Mouse (Mus musculus): ENCODE results near the gene 4930442H23Rik. TPM values are rescaled to one million over a fixed set of nuclear protein-coding genes. Genes with fewer than 3 reads are reported as not detected.

The 4930442H23Rik gene
- polyA plus RNA-seq, 1 experiment from 2014 or later, result not detected

GRCm38 (mm10) chr10:81144667-81145066 is 39.0 kb downstream of the 4930442H23Rik start:
- Histone ChIP-seq H3K27me3 (ENCODE audit: insufficient read depth, low read length) (no peaks in the 10 kb centered on the region), H3K4me1 (replicated peaks; ENCODE audit: insufficient read depth, low read length) (peaks cover 18% of the 10 kb centered on the region), H3K9ac (ENCODE audit: low read depth, low read length) (no peak overlapping the region), H3K4me2 (ENCODE audit: low read length) (no peak overlapping the region), H3K27ac (no peak overlapping the region), H3K9me3 (replicated peaks; ENCODE audit: low read length) (no peaks in the 10 kb centered on the region), H3K36me3 (ENCODE audit: insufficient read depth, low read length) (peaks cover 59% of the 10 kb centered on the region), H3K4me3 (replicated peaks; ENCODE audit: low read depth, low read length) (no peak overlapping the region)
- no peak for TF ChIP-seq CTCF (IDR thresholded peaks at IDR 0.05; ENCODE audit: low read depth)
- DNase-seq (ENCODE audit: low spot score) (no peak), ATAC-seq (replicated peaks; ENCODE audit: low FRiP score, low read depth) (no peak)
- WGBS, result 89% methylated on average over 27 of the region's 27 CpGs

- H3K36me3 ChIP-seq (ENCODE audit: insufficient read depth, low read length), result peaks cover 53% of the 10 kb centered on the region
- TF ChIP-seq CTCF (IDR thresholded peaks at IDR 0.05; ENCODE audit: low read depth), result no peak
- H3K9ac ChIP-seq (ENCODE audit: low read depth, low read length), result no peak overlapping the region
- no peak overlapping the region for H3K4me3 ChIP-seq (replicated peaks; ENCODE audit: low read depth, low read length)
- WGBS, result 96% methylated on average over 52 of the region's 52 CpGs
- peaks cover 20% of the 10 kb centered on the region for H3K4me1 ChIP-seq (replicated peaks; ENCODE audit: insufficient read depth, low read length)
- no peak overlapping the region for H3K27ac ChIP-seq
- ATAC-seq (replicated peaks; ENCODE audit: low FRiP score, low read depth), result no peak
- H3K9me3 ChIP-seq (replicated peaks; ENCODE audit: low read length), result no peaks in the 10 kb centered on the region
- no peaks in the 10 kb centered on the region for H3K27me3 ChIP-seq (ENCODE audit: insufficient read depth, low read length)
- no peak overlapping the region for H3K4me2 ChIP-seq (ENCODE audit: low read length)
- no peak for DNase-seq (ENCODE audit: low spot score)
Measured at GRCm38 (mm10) chr10:81143845-81144437, 39.7 kb downstream of the 4930442H23Rik start.

- H3K4me3 ChIP-seq (replicated peaks; ENCODE audit: low read depth, low read length), result no peak overlapping the region
- no peak for TF ChIP-seq CTCF (IDR thresholded peaks at IDR 0.05; ENCODE audit: low read depth)
- no peaks in the 10 kb centered on the region for H3K9me3 ChIP-seq (replicated peaks; ENCODE audit: low read length)
- no peaks in the 10 kb centered on the region for H3K27me3 ChIP-seq (ENCODE audit: insufficient read depth, low read length)
- no peak for ATAC-seq (replicated peaks; ENCODE audit: low FRiP score, low read depth)
- no peak overlapping the region for H3K9ac ChIP-seq (ENCODE audit: low read depth, low read length)
- no peak overlapping the region for H3K27ac ChIP-seq
- no peak overlapping the region for H3K4me2 ChIP-seq (ENCODE audit: low read length)
- H3K36me3 ChIP-seq (ENCODE audit: insufficient read depth, low read length), result peaks cover 45% of the 10 kb centered on the region
- H3K4me1 ChIP-seq (replicated peaks; ENCODE audit: insufficient read depth, low read length), result peaks cover 20% of the 10 kb centered on the region
- WGBS, result 93% methylated on average over 7 of the region's 7 CpGs
- no peak for DNase-seq (ENCODE audit: low spot score)
Measured at GRCm38 (mm10) chr10:81143157-81143633, 40.5 kb downstream of the 4930442H23Rik start.

- Histone ChIP-seq H3K27ac (no peak overlapping the region), H3K9me3 (replicated peaks; ENCODE audit: low read length) (no peaks in the 10 kb centered on the region), H3K4me2 (ENCODE audit: low read length) (no peak overlapping the region), H3K4me1 (replicated peaks; ENCODE audit: insufficient read depth, low read length) (peaks cover 20% of the 10 kb centered on the region), H3K36me3 (ENCODE audit: insufficient read depth, low read length) (peaks cover 39% of the 10 kb centered on the region), H3K4me3 (replicated peaks; ENCODE audit: low read depth, low read length) (no peak overlapping the region), H3K27me3 (ENCODE audit: insufficient read depth, low read length) (no peaks in the 10 kb centered on the region), H3K9ac (ENCODE audit: low read depth, low read length) (no peak overlapping the region)
- no peak for TF ChIP-seq CTCF (IDR thresholded peaks at IDR 0.05; ENCODE audit: low read depth)
- ATAC-seq (replicated peaks; ENCODE audit: low FRiP score, low read depth) (no peak), DNase-seq (ENCODE audit: low spot score) (no peak)
- WGBS, result 79% methylated on average over 5 of the region's 5 CpGs
Measured at GRCm38 (mm10) chr10:81142551-81142981, 41.1 kb downstream of the 4930442H23Rik start.

- H3K27ac ChIP-seq, result no peak overlapping the region
- H3K27me3 ChIP-seq (ENCODE audit: insufficient read depth, low read length), result no peaks in the 10 kb centered on the region
- H3K4me3 ChIP-seq (replicated peaks; ENCODE audit: low read depth, low read length), result no peak overlapping the region
- H3K9ac ChIP-seq (ENCODE audit: low read depth, low read length), result peak overlapping the region; percentile 37; the same call in 1 of the 2 replicates
- TF ChIP-seq CTCF (IDR thresholded peaks at IDR 0.05; ENCODE audit: low read depth), result no peak
- WGBS, result 76% methylated on average over 6 of the region's 7 CpGs
- DNase-seq (ENCODE audit: low spot score), result no peak
- no peak for ATAC-seq (replicated peaks; ENCODE audit: low FRiP score, low read depth)
- peaks cover 30% of the 10 kb centered on the region for H3K36me3 ChIP-seq (ENCODE audit: insufficient read depth, low read length)
- no peaks in the 10 kb centered on the region for H3K9me3 ChIP-seq (replicated peaks; ENCODE audit: low read length)
- peaks cover 20% of the 10 kb centered on the region for H3K4me1 ChIP-seq (replicated peaks; ENCODE audit: insufficient read depth, low read length)
- H3K4me2 ChIP-seq (ENCODE audit: low read length), result no peak overlapping the region
Measured at GRCm38 (mm10) chr10:81141455-81142210, 42.0 kb downstream of the 4930442H23Rik start.

DNA sequence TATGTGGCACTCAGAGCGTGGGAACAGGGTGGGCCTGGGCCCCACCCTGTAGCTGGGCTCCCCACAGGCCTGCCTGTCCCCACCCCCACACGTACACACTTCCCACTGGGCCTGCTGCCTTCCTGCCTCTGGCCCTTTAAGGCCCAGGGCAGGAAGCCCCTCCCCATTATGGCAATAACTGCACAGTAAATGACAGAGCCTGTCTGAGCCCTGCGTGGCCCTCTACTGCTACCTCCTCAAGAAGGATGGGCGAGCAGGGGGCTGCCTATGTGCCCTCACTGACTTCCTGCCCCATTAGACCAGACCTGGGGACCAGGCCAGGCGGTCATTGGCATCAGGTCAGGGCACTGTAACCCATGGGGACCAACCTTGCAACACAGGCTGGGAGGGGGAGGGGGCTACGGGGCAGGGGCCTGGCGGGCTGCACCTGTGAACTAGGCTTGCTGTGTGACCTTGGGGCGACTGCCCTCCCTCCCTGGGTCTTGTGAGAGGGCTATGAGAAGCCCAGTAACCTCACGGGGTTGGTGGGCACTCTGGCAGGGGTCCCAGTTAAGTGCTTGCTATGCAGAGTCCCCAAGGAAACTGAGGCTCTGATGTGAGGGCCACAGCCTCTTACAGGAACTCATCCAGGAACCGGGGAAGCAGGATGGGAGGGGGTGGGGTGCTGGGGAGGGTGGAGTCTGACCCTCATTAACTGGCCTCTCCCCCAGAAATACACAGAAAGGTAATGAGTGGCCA is 42.8 kb downstream of the 4930442H23Rik start:
- H3K27ac ChIP-seq, result peak overlapping the region; percentile 8; the same call in 1 of the 2 replicates
- ATAC-seq (replicated peaks; ENCODE audit: low FRiP score, low read depth) (no peak), DNase-seq (ENCODE audit: low spot score) (no peak)
- no peak for TF ChIP-seq CTCF (IDR thresholded peaks at IDR 0.05; ENCODE audit: low read depth)
- peaks cover 25% of the 10 kb centered on the region for H3K36me3 ChIP-seq (ENCODE audit: insufficient read depth, low read length)
- H3K4me1 ChIP-seq (replicated peaks; ENCODE audit: insufficient read depth, low read length), result peaks cover 20% of the 10 kb centered on the region
- H3K27me3 ChIP-seq (ENCODE audit: insufficient read depth, low read length), result no peaks in the 10 kb centered on the region
- H3K9me3 ChIP-seq (replicated peaks; ENCODE audit: low read length), result no peaks in the 10 kb centered on the region
- peak overlapping the region; percentile 13; the same call in 1 of the 2 replicates for H3K4me3 ChIP-seq (replicated peaks; ENCODE audit: low read depth, low read length)
- peak overlapping the region; percentile 37 for H3K9ac ChIP-seq (ENCODE audit: low read depth, low read length)
- H3K4me2 ChIP-seq (ENCODE audit: low read length), result peak overlapping the region; percentile 91
- WGBS, result 42% methylated on average over 10 of the region's 10 CpGs
